Mouse (Mus musculus) lung, postnatal 0 days (tissue): ENCODE measurements at regions not wholly inside any gene's neighbourhood (a gene's known extent, or its start where the extent isn't known, plus 50 kb on each side); places are given as distances from the start of the nearest gene placed in this dataset.
A peak's percentile ranks its signal among the peaks of the same experiment; 100 is the strongest.

Experiments
- CTCF ChIP-seq: IDR thresholded peaks from 2 replicates; pipeline ENCODE4 v1.5.1; 2016; ENCODE audit warnings: antibody characterized with exemption, mild to moderate bottlenecking
- EP300 ChIP-seq: IDR thresholded peaks from 2 replicates; pipeline ENCODE4 v1.6.1; 2016; ENCODE audit warnings: antibody characterized with exemption, mild to moderate bottlenecking, control low read depth

GRCm38 (mm10) chr5:39960981-39961380, 205.7 kb upstream of the Hs3st1 start:
- no peak for TF ChIP-seq EP300
- peak; percentile 76 for TF ChIP-seq CTCF
